ENCODE assay signal across 8 mouse cellular contexts in the genomic region with DNA sequence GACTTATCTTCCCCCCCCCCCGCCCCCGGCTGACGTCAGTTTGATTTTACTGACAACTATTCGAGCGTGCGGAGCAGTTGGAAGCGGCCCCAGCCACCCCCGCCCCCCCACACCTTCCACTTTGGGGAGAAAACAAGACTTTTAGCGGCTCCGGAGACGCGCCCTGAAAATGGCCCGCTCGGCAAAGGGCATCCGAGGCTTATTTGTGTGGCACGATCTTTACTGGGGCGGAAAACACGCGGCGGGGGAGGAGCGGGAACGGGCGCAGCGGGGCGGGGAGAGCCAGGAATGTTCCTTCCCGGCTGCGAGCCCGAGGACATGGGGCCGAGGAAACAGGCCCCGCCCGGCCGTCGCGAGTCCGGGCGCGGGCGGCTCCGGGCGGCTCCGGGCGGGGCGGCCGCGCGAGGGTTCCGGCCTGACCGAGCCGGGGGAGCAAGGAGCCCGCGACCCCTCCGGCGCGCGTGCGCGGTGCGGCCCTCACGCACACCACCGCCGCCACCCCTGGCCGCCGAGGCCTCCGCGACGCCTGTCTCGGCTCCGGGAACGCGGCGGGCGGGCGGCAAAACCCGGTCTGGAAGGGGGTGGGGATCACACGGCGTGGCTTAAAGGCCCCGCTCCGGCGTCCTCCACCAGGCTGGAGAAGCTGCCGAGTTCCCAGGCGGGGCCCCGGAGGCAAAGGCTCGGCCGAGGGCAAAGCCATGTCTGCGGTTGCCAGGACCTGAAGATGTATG.
DNase-seq lines count a peak whose midpoint lies in the region; ATAC-seq and TF ChIP-seq lines count a peak whose summit lies in the region.

No protein-coding gene starts in this region.

- peaks cover 7% of the 10 kb centered on the region for H3K4me1 ChIP-seq in heart, embryonic 12.5 days (replicated peaks)
- no peaks in the 10 kb centered on the region for H3K4me1 ChIP-seq in kidney, postnatal 0 days (replicated peaks; ENCODE audit: insufficient read depth, low read length)
- H3K4me1 ChIP-seq in liver, embryonic 11.5 days (replicated peaks; ENCODE audit: control insufficient read depth, insufficient read depth, low read length) = no peaks in the 10 kb centered on the region; the same call in 1 of the 2 replicates
- H3K4me1 ChIP-seq in stomach, embryonic 14.5 days (ENCODE audit: control insufficient read depth, insufficient read depth, low read length) = 0 out of 2 replicates have a peak, but pooled peaks cover 7% of the 10 kb centered on the region

- under 1% methylated on average over 61 of the region's 85 CpGs for WGBS in heart, embryonic 12.5 days
- WGBS in kidney, postnatal 0 days = under 1% methylated on average over 68 of the region's 85 CpGs
- under 1% methylated on average over 84 of the region's 85 CpGs for WGBS in liver, embryonic 11.5 days
- 0% methylated on average over 77 of the region's 85 CpGs for WGBS in stomach, embryonic 14.5 days

- H3K4me3 ChIP-seq in heart, embryonic 12.5 days = peak overlapping the region; percentile 63
- peak overlapping the region; percentile 47 for H3K4me3 ChIP-seq in kidney, postnatal 0 days (replicated peaks; ENCODE audit: low read depth, low read length)
- H3K4me3 ChIP-seq in liver, embryonic 11.5 days (ENCODE audit: low read depth, low read length) = peak overlapping the region; percentile 60
- peak overlapping the region; percentile 53 for H3K4me3 ChIP-seq in stomach, embryonic 14.5 days (ENCODE audit: low read depth, low read length)

- peak overlapping the region; percentile 85 for H3K9ac ChIP-seq in heart, embryonic 12.5 days
- H3K9ac ChIP-seq in kidney, postnatal 0 days (ENCODE audit: low read depth, low read length) = peak overlapping the region; percentile 68
- H3K9ac ChIP-seq in liver, embryonic 11.5 days (ENCODE audit: low read depth, low read length) = peak overlapping the region; percentile 81
- peak overlapping the region; percentile 69 for H3K9ac ChIP-seq in stomach, embryonic 14.5 days (replicated peaks; ENCODE audit: low read depth, low read length)

- TF ChIP-seq CTCF in kidney, postnatal 0 days (IDR thresholded peaks at IDR 0.05; ENCODE audit: low read depth) = no peak

- H3K27ac ChIP-seq in heart, embryonic 12.5 days (ENCODE audit: poor library complexity, severe bottlenecking) = peak overlapping the region; percentile 99
- H3K27ac ChIP-seq in kidney, postnatal 0 days = peak overlapping the region; percentile 97
- H3K27ac ChIP-seq in liver, embryonic 11.5 days (ENCODE audit: low read depth, low read length) = peak overlapping the region; percentile 97
- H3K27ac ChIP-seq in stomach, embryonic 14.5 days (ENCODE audit: low read length) = peak overlapping the region; percentile 98

- ATAC-seq in erythroblast, adult 5-6 weeks (replicated peaks; ENCODE audit: low FRiP score, poor library complexity, severe bottlenecking) = peak; percentile 72
- ATAC-seq in heart, embryonic 12.5 days (ENCODE audit: insufficient number of reproducible peaks, low FRiP score) = peak; percentile 95
- peak; percentile 96 for ATAC-seq in kidney, postnatal 0 days (replicated peaks; ENCODE audit: low FRiP score, low read depth)
- ATAC-seq in liver, embryonic 11.5 days (replicated peaks; ENCODE audit: low FRiP score) = peak; percentile 92
- peak; percentile 94 for ATAC-seq in stomach, embryonic 14.5 days (ENCODE audit: insufficient number of reproducible peaks, insufficient read depth, low FRiP score, low read depth)

- no peaks in the 10 kb centered on the region for H3K27me3 ChIP-seq in heart, embryonic 12.5 days (replicated peaks)
- no peaks in the 10 kb centered on the region for H3K27me3 ChIP-seq in kidney, postnatal 0 days (ENCODE audit: insufficient read depth, low read length)
- no peaks in the 10 kb centered on the region for H3K27me3 ChIP-seq in liver, embryonic 11.5 days (replicated peaks; ENCODE audit: control insufficient read depth, insufficient read depth, low read length)
- H3K27me3 ChIP-seq in stomach, embryonic 14.5 days (ENCODE audit: control insufficient read depth, insufficient read depth, low read length) = no peaks in the 10 kb centered on the region

- peak overlapping the region; percentile 73 for H3K4me2 ChIP-seq in heart, embryonic 12.5 days
- peak overlapping the region; percentile 57 for H3K4me2 ChIP-seq in kidney, postnatal 0 days (ENCODE audit: low read length)
- H3K4me2 ChIP-seq in liver, embryonic 11.5 days = peak overlapping the region; percentile 82
- H3K4me2 ChIP-seq in stomach, embryonic 14.5 days (replicated peaks; ENCODE audit: low read depth, low read length) = peak overlapping the region; percentile 70

- no peaks in the 10 kb centered on the region for H3K36me3 ChIP-seq in heart, embryonic 12.5 days
- no peaks in the 10 kb centered on the region for H3K36me3 ChIP-seq in kidney, postnatal 0 days (ENCODE audit: insufficient read depth, low read length)
- no peaks in the 10 kb centered on the region for H3K36me3 ChIP-seq in liver, embryonic 11.5 days (ENCODE audit: control insufficient read depth, insufficient read depth, low read length)
- no peaks in the 10 kb centered on the region for H3K36me3 ChIP-seq in stomach, embryonic 14.5 days (ENCODE audit: control insufficient read depth, insufficient read depth, low read length)

- no peaks in the 10 kb centered on the region for H3K9me3 ChIP-seq in heart, embryonic 12.5 days (replicated peaks)
- H3K9me3 ChIP-seq in kidney, postnatal 0 days (replicated peaks; ENCODE audit: low read length) = no peaks in the 10 kb centered on the region
- H3K9me3 ChIP-seq in liver, embryonic 11.5 days (ENCODE audit: control insufficient read depth, low read length) = no peaks in the 10 kb centered on the region
- H3K9me3 ChIP-seq in stomach, embryonic 14.5 days (ENCODE audit: control insufficient read depth, low read depth, low read length) = no peaks in the 10 kb centered on the region

- peak; percentile 89 for DNase-seq in B cell, adult 2 months
- DNase-seq in brain, adult 2 months (ENCODE audit: low read depth, low spot score) = peak; percentile 97
- DNase-seq in kidney, postnatal 0 days (ENCODE audit: low spot score) = peak; percentile 95
- DNase-seq in liver, embryonic 11.5 days (ENCODE audit: low spot score) = peak; percentile 89
- DNase-seq in naive thymus-derived CD4-positive, alpha-beta T cell, adult 2 months (ENCODE audit: low read depth) = peak; percentile 88

Comparison
In these comparisons a context has a peak if more than half of its experiments do, and no peak if none do; other contexts are left out.
1. Peak in every context shown above with its lines: DNase-seq, ATAC-seq, H3K4me3 ChIP-seq and H3K27ac ChIP-seq.